Mouse (Mus musculus): ENCODE measurements around the gene Vinac1.
A peak's percentile ranks its signal among the peaks of the same experiment; 100 is the strongest.

DNA sequence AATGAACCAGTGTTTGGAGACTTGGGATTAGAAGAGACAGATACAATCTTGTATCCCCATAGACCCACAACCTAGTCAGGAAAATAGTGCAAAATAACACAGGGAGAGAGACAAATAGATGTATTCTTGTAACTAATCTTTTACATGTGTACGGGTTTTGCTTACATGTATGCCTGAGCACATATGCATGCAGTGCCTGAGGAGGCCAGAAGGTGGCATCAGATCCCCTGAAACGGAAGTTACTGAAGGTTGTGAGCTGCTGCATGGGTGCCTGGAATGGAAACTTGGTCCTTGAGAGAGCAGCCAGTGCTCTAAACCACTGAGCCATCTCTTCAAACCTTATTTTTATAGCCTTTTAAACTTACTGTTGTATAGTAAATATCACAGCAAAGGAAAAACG is 30.3 kb upstream of the Vinac1 start:
- TF ChIP-seq POLR2A (IDR thresholded peaks at IDR 0.05; ENCODE audit: low read depth, low read length) (no peak), CTCF (IDR thresholded peaks at IDR 0.05; ENCODE audit: extremely low read depth, insufficient read length, insufficient replicate concordance, low read depth, low read length) (peak; percentile 42; the same call in 1 of the 2 replicates)

Measured in small intestine, adult 2 months (tissue).